Mouse (Mus musculus) cerebellum, adult 2 months (tissue): Measurements from ENCODE around the gene Rhox7a. TPM values are rescaled to one million over a fixed set of nuclear protein-coding genes. Genes with fewer than 3 reads are reported as not detected.
"Not testable (repeated sequence)": the region's sequence is repeated elsewhere in the genome, so short reads cannot be mapped to it uniquely, and the experiment has no call there.

Experiments used
- DNase-seq, 2 experiments: peaks; one replicate each; pipeline ENCODE4 v3.0.0; 2021
- H3K27ac ChIP-seq: fragments of 200-500 bp; 2 replicates; pipeline ENCODE4 v1.5.1; 2012; ENCODE audit warnings: low read length, control low read depth, inconsistent platforms; ENCODE audit not compliant: insufficient read depth
- H3K27me3 ChIP-seq: fragments of 200-500 bp; 2 replicates; pipeline ENCODE4 v1.6.1; 2012; ENCODE audit warnings: inconsistent platforms, mild to moderate bottlenecking, low read length, moderate library complexity; ENCODE audit not compliant: control insufficient read depth, insufficient read depth
- H3K4me1 ChIP-seq: fragments of 200-500 bp; 2 replicates; pipeline ENCODE4 v1.6.1; 2011; ENCODE audit warnings: low read length; ENCODE audit not compliant: control insufficient read depth, insufficient read depth
- H3K4me3 ChIP-seq: fragments of 200-500 bp; replicated peaks from 2 replicates; pipeline ENCODE3; 2011; ENCODE audit warnings: mild to moderate bottlenecking, low read depth, low read length, control low read depth; ENCODE audit not compliant: insufficient read depth
- CTCF ChIP-seq: fragments of 200-500 bp; IDR thresholded peaks from 2 replicates; pipeline ENCODE4 v1.5.1; 2011; ENCODE audit warnings: low read depth, mild to moderate bottlenecking, control low read depth, low read length, moderate library complexity, borderline replicate concordance; ENCODE audit not compliant: insufficient read depth
- POLR2A ChIP-seq: fragments of 200-500 bp; IDR thresholded peaks from 2 replicates; pipeline ENCODE4 v1.6.1; 2011; ENCODE audit warnings: low read length, control low read depth, borderline replicate concordance; ENCODE audit not compliant: insufficient read depth
- WGBS: fragments of 180-500 bp; shearing (Covaris S2); methylation state at CpG from one replicate; pipeline ENCODE4 v1.1.7; 2018; 5-methylcytosine and 5-hydroxymethylcytosine counted together
- polyA plus RNA-seq: library from polyadenylated mRNA; depleted of rRNA; stranded (reverse); fragments of >200 nt; gene quantifications from 2 replicates; pipeline ENCODE4 v1.2.3, GENCODE M21; 2012; rRNA removed

The Rhox7a gene
- polyA plus RNA-seq = not detected in 2 replicates

DNA sequence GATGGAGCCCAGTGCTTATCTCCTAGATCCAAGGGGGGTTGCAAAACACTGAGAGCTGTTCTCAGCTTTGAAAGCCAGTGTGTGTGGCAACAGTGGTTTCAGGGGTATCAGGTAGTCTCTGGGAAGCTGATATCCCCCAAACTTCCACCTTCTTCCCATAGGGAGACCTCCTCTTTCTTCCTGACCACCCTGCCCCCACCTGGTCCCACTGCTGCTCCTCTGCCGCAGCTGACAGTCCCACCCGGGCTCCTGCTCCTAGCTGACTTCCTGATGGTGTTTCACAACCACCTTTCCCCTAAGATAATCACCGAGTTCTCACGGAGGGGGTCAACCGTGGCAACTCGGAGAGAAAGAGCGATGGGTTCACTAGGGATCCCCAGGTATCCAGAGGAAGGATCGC is at the start of gene Rhox7a:
Gene Rhox7a (plus strand): TSS at position 301 of the 400 bp plus-strand sequence.
- 82% methylated on average over 8 of the region's 8 CpGs for WGBS
- H3K27ac ChIP-seq, H3K4me3 ChIP-seq, DNase-seq, H3K4me1 ChIP-seq, H3K27me3 ChIP-seq: not testable (repeated sequence)

DNA sequence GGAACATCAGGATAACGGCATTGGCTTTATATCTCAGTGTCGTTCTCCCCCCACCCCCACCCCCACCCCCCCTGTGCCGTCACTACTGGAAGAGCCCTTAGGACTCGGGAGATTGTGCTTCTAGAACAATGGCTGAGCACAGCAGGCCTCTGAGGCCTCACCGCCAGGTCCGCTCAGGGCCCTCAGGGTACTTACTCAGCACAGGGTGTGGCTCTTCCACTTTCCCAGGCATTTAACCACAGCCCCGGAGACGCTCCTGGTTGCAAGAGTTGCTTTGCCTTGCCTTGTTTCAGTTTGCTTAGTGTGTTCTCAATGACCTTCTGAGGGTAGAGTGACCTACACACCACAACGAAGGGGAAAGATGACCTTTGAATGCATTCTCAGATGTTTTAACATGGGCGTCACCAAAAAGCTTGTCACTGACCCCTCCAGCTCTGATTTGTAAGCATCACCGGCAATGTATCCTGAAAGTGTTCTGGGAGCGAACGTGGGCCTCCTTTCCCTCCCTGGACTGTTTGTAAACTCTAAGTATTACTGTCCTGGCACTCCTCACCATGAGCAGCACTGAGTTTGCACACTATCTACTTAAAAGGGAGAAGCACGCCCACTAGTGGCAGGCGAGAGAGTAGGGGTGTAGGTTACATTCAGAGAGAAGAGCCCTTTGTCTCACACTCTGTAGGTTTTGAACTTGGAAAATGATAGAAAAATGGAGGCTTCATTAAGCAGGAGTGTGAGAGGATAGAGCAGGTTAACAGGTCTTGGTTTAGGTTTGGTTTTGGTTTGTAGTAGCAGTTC is 24.0 kb upstream of the Rhox7a start:
- Histone ChIP-seq H3K4me1 (no peaks in the 10 kb centered on the region), H3K27me3 (no peaks in the 10 kb centered on the region), H3K27ac (no peak overlapping the region), H3K4me3 (no peak overlapping the region)
- TF ChIP-seq POLR2A = no peak
- TF ChIP-seq CTCF = no peak
- DNase-seq = no peak
- WGBS = 75% methylated on average over 15 of the region's 15 CpGs

DNA sequence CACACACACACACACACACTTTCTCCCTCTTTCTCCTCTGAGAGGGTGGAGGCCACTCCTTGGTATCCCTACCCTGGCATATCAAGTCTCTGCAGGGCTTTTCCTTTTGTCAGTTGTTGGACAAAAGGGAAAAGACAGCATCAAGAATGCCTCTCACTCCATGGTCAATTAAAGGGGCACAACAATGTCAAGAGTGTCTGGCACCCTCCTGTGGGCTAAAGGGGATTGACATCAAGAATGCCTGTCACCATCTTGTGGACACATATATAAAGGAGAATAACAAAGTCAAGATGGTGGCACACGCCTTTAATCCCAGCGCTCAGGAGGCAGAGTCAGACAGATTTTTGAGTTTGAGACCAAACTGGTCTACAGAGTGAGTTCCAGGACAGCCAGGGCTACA is 22.1 kb upstream of the Rhox7a start:
- Histone ChIP-seq H3K27ac (no peak overlapping the region), H3K27me3 (no peaks in the 10 kb centered on the region), H3K4me3 (no peak overlapping the region), H3K4me1 (no peaks in the 10 kb centered on the region)
- TF ChIP-seq POLR2A (no peak), CTCF (no peak)
- 42% methylated on average over 2 of the region's 2 CpGs for WGBS
- DNase-seq = no peak

DNA sequence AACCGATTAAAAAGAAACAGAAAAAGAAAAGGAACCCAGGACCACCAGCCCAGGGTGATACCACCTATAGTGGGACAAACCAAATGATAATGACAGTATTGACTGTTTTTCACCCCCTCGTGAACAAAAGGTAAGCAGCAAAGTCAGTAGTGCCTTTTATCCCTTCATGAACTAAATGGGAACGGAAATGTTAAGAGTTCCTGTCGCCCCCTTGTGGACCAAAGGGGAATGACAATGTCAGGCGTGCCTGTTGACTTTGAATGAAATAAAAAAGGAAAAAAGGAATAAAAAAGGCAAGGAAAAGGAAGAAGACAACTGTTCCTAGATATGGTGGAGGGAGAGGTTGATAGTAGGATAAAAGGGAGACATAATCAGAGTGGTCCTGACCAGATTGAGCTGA is 20.3 kb upstream of the Rhox7a start:
- 22% methylated on average over 5 of the region's 5 CpGs for WGBS
- Histone ChIP-seq H3K27ac (no peak overlapping the region), H3K27me3 (no peaks in the 10 kb centered on the region), H3K4me3 (no peak overlapping the region), H3K4me1 (no peaks in the 10 kb centered on the region)
- TF ChIP-seq CTCF = no peak
- no peak for TF ChIP-seq POLR2A
- DNase-seq = no peak

DNA sequence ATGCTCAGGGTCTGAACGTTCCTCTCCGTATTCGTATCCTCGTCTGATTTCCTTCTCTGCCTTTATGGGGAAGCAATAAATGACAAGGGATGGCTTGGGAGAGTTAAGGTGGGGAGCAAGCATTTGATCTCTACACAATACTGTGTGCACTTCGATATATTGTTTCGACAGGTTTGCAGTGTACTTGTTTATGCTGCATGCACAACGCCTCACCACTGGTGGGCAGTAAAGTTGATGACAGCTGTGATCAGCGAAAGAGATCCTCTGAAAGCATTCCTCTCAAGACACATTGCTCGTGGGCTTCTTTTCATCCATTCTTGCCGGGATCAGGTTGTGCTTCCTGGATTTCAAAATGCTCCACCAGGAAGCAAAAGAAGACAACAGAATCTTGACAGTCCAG is 15.8 kb upstream of the Rhox7a start:
- TF ChIP-seq POLR2A = no peak
- TF ChIP-seq CTCF = no peak
- DNase-seq = no peak
- no peak overlapping the region for H3K27ac ChIP-seq
- WGBS = 58% methylated on average over 10 of the region's 10 CpGs
- no peaks in the 10 kb centered on the region for H3K4me1 ChIP-seq
- no peaks in the 10 kb centered on the region for H3K27me3 ChIP-seq
- no peak overlapping the region for H3K4me3 ChIP-seq

DNA sequence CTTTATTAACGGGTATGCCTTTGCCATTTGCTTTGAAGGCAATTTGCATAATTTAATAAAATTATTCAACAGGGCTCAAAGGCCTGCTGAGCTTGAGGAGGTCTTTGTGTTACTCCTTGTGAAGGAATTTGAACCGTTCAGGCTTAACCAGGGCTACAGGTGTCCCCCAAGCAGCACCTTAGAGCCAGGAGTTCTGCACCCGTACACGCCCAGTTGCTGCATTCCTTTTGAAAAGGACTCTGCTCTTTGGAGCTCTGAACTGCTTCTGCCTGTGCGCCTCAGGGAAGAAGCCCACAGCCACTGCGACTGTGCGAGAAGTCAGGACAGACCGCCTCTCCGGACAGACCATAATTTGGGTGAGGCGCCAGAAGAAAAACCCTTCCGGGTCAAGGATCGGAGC is 4.9 kb upstream of the Rhox7a start, which contains the start of gene Rhox6:
Gene Rhox6 (plus strand): TSS at position 301 of the 400 bp plus-strand sequence.
- not testable (repeated sequence) for H3K4me1 ChIP-seq, H3K4me3 ChIP-seq, DNase-seq, H3K27ac ChIP-seq, H3K27me3 ChIP-seq
- WGBS = 77% methylated on average over 4 of the region's 12 CpGs

DNA sequence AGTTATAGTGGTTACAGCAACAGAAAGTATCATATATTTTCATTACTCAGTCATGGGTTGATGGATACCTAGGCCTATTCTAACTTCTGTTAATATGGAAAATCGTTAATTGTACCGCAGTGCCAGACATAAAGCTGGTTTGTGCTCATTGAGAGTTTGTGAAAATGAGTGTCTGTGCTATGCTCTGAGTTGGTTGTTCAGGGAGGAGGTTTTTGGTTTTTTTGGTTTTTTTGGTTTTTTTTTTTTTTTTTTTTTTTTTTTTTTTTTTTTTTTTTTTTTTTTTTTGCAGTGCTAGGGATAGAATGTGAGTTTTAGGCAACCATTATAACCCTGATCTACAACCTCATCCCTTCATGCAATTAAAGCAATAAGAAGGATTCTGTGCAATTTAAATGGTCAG is 40.2 kb downstream of the Rhox7a start:
- H3K27me3 ChIP-seq = no peaks in the 10 kb centered on the region
- no peak for DNase-seq
- 91% methylated on average over 2 of the region's 2 CpGs for WGBS
- TF ChIP-seq CTCF (no peak), POLR2A (no peak)
- H3K4me3 ChIP-seq = no peak overlapping the region
- no peak overlapping the region for H3K27ac ChIP-seq
- H3K4me1 ChIP-seq = no peaks in the 10 kb centered on the region

DNA sequence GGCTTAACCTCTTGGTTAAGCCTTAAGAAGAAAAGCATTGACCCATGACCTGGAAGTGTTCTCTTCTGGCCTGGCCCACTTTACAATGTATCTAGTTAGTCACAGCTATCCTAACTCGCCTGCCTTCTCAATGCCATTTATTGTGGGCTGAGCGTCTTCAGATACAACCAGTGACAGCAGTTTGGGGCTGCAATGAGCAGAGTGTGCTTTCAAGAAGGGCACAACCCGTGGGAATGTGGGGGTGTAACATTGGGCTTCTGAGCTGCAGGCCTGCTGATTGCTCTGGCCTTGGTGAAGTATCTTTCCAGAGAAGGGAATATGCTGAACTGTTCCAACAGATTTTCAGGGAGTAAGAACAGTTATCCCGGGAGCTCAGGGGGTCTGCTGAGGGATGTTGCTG is 47.4 kb downstream of the Rhox7a start, which contains the start of gene Rhox8:
Gene Rhox8 (minus strand): TSS at position 101 of the 400 bp plus-strand sequence.
- Histone ChIP-seq H3K27me3 (no peaks in the 10 kb centered on the region), H3K4me3 (no peak within 1 kb of the TSS), H3K27ac (no peak within 1 kb of the TSS), H3K4me1 (no peaks in the 10 kb centered on the region)
- 66% methylated on average over 4 of the region's 4 CpGs for WGBS
- TF ChIP-seq CTCF (no peak), POLR2A (no peak)
- DNase-seq = no peak

Other genes with a start within 250 kb of the Rhox7a start
- gene Rhox4f, start 224.0 kb upstream of the Rhox7a start, polyA plus RNA-seq = not detected in 2 replicates
- not detected in 2 replicates for gene Rhox3g, start 203.1 kb upstream of the Rhox7a start, polyA plus RNA-seq
- gene Rhox2g, start 188.2 kb upstream of the Rhox7a start, polyA plus RNA-seq = not detected in 2 replicates
- not detected in 2 replicates for gene Rhox4g, start 180.4 kb upstream of the Rhox7a start, polyA plus RNA-seq
- not detected in 2 replicates for gene Rhox3h, start 162.9 kb upstream of the Rhox7a start, polyA plus RNA-seq
- not detected in 2 replicates for gene Rhox2h, start 158.4 kb upstream of the Rhox7a start, polyA plus RNA-seq
- 0.33 TPM in 1 of 2 replicates, not detected in the other for gene Rhox5, start 26.8 kb upstream of the Rhox7a start, polyA plus RNA-seq
- gene Rhox6, start 4.8 kb upstream of the Rhox7a start, polyA plus RNA-seq = 0.10 TPM in 1 of 2 replicates, not detected in the other
- not detected in 2 replicates for gene Rhox8, start 47.3 kb downstream of the Rhox7a start, polyA plus RNA-seq
- not detected in 2 replicates for gene Rhox7b, start 65.5 kb downstream of the Rhox7a start, polyA plus RNA-seq
- not detected in 2 replicates for gene Rhox9, start 70.1 kb downstream of the Rhox7a start, polyA plus RNA-seq
- not detected in 2 replicates for gene Btg1-ps1, start 187.1 kb downstream of the Rhox7a start, polyA plus RNA-seq
- not detected in 2 replicates for gene Btg1-ps2, start 211.4 kb downstream of the Rhox7a start, polyA plus RNA-seq
- gene Rhox10, start 234.8 kb downstream of the Rhox7a start, polyA plus RNA-seq = not detected in 2 replicates